Mouse (Mus musculus): ENCODE data around the gene Vps25. TPM values are rescaled to one million over a fixed set of nuclear protein-coding genes. Genes with fewer than 3 reads are reported as not detected.

The Vps25 gene
- polyA plus RNA-seq, 1 experiment from 2014 or later, result 139 TPM

DNA sequence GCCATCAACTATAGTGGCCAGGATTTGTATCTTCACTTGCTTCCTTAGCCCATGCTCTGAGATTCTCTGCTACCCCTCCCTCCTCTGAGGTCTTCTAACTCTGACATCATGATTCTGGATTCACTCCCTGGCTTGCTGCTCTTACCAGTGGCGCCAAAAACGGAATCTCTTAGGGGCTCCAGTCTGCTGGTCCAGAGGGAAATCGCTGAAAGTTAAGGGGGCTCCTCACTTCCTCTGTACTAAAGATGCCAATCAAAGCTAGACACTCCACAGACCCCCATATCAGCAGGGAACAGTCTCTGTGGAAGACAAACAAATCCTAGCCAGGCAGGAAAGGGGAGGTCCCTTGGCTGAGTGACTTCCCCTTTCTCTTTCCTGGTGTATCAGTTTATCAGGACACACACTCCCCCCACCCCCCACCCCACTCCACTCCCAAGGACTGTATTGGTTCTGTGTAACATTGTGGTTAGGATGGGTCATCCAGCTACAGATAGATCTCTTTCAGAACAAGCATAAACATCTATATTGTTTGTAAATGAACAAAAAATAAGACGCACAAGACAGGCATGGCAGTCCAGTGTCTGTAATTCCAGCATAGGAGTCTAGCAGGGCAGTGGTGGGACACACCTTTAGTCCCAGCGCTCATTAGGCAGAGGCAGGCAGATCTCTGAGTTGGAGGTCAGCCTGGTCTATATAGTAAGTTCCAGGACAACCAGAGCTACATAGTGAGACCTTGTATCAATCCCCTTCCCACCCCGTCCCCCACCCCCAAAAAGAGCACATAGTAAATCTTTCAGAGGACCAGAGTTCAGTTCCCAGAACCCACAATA is 21.3 kb upstream of the Vps25 start:
- TF ChIP-seq CTCF (IDR thresholded peaks at IDR 0.05; ENCODE audit: low read depth), result no peak
- WGBS, result 38% methylated on average over 6 of the region's 6 CpGs

GRCm38 (mm10) chr11:101233240-101233639 is 20.3 kb upstream of the Vps25 start:
- no peak overlapping the region for H3K27ac ChIP-seq (ENCODE audit: low read depth)
- 63% methylated on average over 1 of the region's 1 CpGs for WGBS

More for the DNA sequence above, 21.3 kb upstream of the Vps25 start:
- ATAC-seq (ENCODE audit: insufficient read depth) (peak; percentile 80), DNase-seq (peak; percentile 78)
- Histone ChIP-seq H3K9me3 (ENCODE audit: low read depth, low read length) (no peaks in the 10 kb centered on the region), H3K27me3 (ENCODE audit: insufficient read depth, low read length) (no peaks in the 10 kb centered on the region), H3K9ac (peak overlapping the region; percentile 46), H3K4me1 (ENCODE audit: insufficient read depth) (peaks cover 18% of the 10 kb centered on the region), H3K36me3 (ENCODE audit: insufficient read depth) (no peaks in the 10 kb centered on the region), H3K4me2 (peak overlapping the region; percentile 62), H3K4me3 (ENCODE audit: low read depth, low read length) (peak overlapping the region; percentile 23), H3K27ac (ENCODE audit: low read depth) (peak overlapping the region; percentile 95)

GRCm38 (mm10) chr11:101234124-101234523 is 19.4 kb upstream of the Vps25 start:
- Histone ChIP-seq H3K36me3 (ENCODE audit: insufficient read depth) (no peaks in the 10 kb centered on the region), H3K4me3 (ENCODE audit: low read depth, low read length) (no peak overlapping the region), H3K27me3 (ENCODE audit: insufficient read depth, low read length) (no peaks in the 10 kb centered on the region), H3K27ac (ENCODE audit: low read depth) (no peak overlapping the region), H3K9ac (no peak overlapping the region), H3K4me2 (no peak overlapping the region), H3K4me1 (ENCODE audit: insufficient read depth) (peaks cover 18% of the 10 kb centered on the region), H3K9me3 (ENCODE audit: low read depth, low read length) (no peaks in the 10 kb centered on the region)
- DNase-seq, result no peak
- ATAC-seq (ENCODE audit: insufficient read depth), result no peak
- TF ChIP-seq CTCF (IDR thresholded peaks at IDR 0.05; ENCODE audit: low read depth), result no peak

More at GRCm38 (mm10) chr11:101233240-101233639, 20.3 kb upstream of the Vps25 start:
- Histone ChIP-seq H3K4me3 (ENCODE audit: low read depth, low read length) (no peak overlapping the region), H3K36me3 (ENCODE audit: insufficient read depth) (no peaks in the 10 kb centered on the region), H3K4me2 (no peak overlapping the region), H3K9me3 (ENCODE audit: low read depth, low read length) (no peaks in the 10 kb centered on the region), H3K4me1 (ENCODE audit: insufficient read depth) (peaks cover 18% of the 10 kb centered on the region), H3K27me3 (ENCODE audit: insufficient read depth, low read length) (no peaks in the 10 kb centered on the region), H3K9ac (no peak overlapping the region)
- ATAC-seq (ENCODE audit: insufficient read depth), result no peak
- DNase-seq, result no peak
- no peak for TF ChIP-seq CTCF (IDR thresholded peaks at IDR 0.05; ENCODE audit: low read depth)

- no peak overlapping the region for H3K27ac ChIP-seq (ENCODE audit: low read depth)
- no peaks in the 10 kb centered on the region for H3K27me3 ChIP-seq (ENCODE audit: insufficient read depth, low read length)
- H3K4me1 ChIP-seq (ENCODE audit: insufficient read depth), result peaks cover 12% of the 10 kb centered on the region
- H3K4me2 ChIP-seq, result no peak overlapping the region
- no peak for TF ChIP-seq CTCF (IDR thresholded peaks at IDR 0.05; ENCODE audit: low read depth)
- ATAC-seq (ENCODE audit: insufficient read depth), result no peak
- DNase-seq, result no peak
- no peak overlapping the region for H3K4me3 ChIP-seq (ENCODE audit: low read depth, low read length)
- H3K9me3 ChIP-seq (ENCODE audit: low read depth, low read length), result no peaks in the 10 kb centered on the region
- H3K9ac ChIP-seq, result no peak overlapping the region
- no peaks in the 10 kb centered on the region for H3K36me3 ChIP-seq (ENCODE audit: insufficient read depth)
These were observed 18.1 kb upstream of the Vps25 start for GRCm38 (mm10) chr11:101235429-101235828.

GRCm38 (mm10) chr11:101236782-101237181 is 16.7 kb upstream of the Vps25 start:
- H3K9ac ChIP-seq, result no peak overlapping the region
- no peak overlapping the region; the same call in 1 of the 2 replicates for H3K27ac ChIP-seq (ENCODE audit: low read depth)
- no peaks in the 10 kb centered on the region for H3K4me1 ChIP-seq (ENCODE audit: insufficient read depth)
- H3K36me3 ChIP-seq (ENCODE audit: insufficient read depth), result no peaks in the 10 kb centered on the region
- no peak overlapping the region for H3K4me3 ChIP-seq (ENCODE audit: low read depth, low read length)
- DNase-seq (no peak), ATAC-seq (ENCODE audit: insufficient read depth) (no peak)
- H3K4me2 ChIP-seq, result no peak overlapping the region
- WGBS, result 90% methylated on average over 5 of the region's 5 CpGs
- H3K27me3 ChIP-seq (ENCODE audit: insufficient read depth, low read length), result no peaks in the 10 kb centered on the region
- H3K9me3 ChIP-seq (ENCODE audit: low read depth, low read length), result no peaks in the 10 kb centered on the region
- no peak for TF ChIP-seq CTCF (IDR thresholded peaks at IDR 0.05; ENCODE audit: low read depth)

DNA sequence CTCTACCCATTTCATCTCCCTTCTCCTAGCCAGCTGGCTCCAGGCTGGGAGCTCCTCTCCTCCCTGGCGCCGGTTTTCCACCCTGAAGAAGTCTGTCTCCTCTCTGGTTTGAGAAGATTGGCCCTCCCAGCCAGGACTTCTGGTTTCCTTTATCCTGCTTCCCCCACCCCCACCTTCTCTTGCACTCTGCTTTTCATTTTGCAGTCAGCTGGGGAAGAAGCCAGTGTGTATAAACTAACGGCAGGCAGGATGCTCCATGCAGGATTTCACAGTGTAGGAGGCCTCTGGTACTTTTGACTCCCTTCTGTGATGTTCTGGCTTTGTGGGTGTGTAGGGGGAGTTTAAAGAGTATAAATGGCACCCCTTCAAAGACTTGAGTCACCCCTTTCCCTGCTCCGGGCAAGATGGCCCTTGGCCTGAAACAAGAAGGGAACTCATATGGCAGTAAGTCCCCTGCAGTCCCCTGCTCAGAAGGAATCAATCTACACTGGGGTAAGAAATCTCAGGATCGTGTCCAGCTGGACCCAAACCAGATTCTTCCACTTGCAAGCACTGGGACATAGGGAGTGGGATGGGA is 15.3 kb upstream of the Vps25 start:
- Histone ChIP-seq H3K36me3 (ENCODE audit: insufficient read depth) (no peaks in the 10 kb centered on the region), H3K9ac (no peak overlapping the region), H3K9me3 (ENCODE audit: low read depth, low read length) (no peaks in the 10 kb centered on the region), H3K4me3 (ENCODE audit: low read depth, low read length) (no peak overlapping the region), H3K27me3 (ENCODE audit: insufficient read depth, low read length) (no peaks in the 10 kb centered on the region), H3K4me2 (no peak overlapping the region), H3K4me1 (ENCODE audit: insufficient read depth) (no peaks in the 10 kb centered on the region), H3K27ac (ENCODE audit: low read depth) (peak overlapping the region; percentile 63)
- DNase-seq (peak; percentile 42), ATAC-seq (ENCODE audit: insufficient read depth) (peak; percentile 41; the same call in 1 of the 2 replicates)
- 32% methylated on average over 5 of the region's 5 CpGs for WGBS
- TF ChIP-seq CTCF (IDR thresholded peaks at IDR 0.05; ENCODE audit: low read depth), result no peak

DNA sequence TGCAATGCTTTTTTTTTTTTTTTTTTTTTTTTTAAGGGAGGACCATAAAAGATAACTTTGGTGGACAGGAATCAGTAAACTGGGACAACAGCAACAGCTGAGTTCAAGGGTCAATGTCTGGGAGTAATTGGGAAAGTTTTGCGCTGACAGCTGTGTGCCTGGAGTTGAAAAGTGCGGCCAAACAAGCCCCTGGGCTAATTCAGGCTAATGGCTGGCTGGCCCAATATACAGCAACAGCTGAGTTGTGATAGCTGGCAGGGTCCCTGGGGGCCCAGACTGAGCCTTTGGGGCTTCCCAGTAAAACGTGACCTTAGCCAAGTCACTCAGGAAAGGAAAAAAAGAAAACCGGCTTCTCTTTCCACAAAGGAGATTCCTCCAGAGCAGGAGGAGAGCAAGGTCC is 8.4 kb upstream of the Vps25 start:
- Histone ChIP-seq H3K4me1 (ENCODE audit: insufficient read depth) (peaks cover 3% of the 10 kb centered on the region), H3K4me2 (peak overlapping the region; percentile 89), H3K36me3 (ENCODE audit: insufficient read depth) (no peaks in the 10 kb centered on the region), H3K27ac (ENCODE audit: low read depth) (peak overlapping the region; percentile 88; the same call in 1 of the 2 replicates), H3K27me3 (ENCODE audit: insufficient read depth, low read length) (peaks cover 18% of the 10 kb centered on the region; the same call in 1 of the 2 replicates), H3K4me3 (ENCODE audit: low read depth, low read length) (peak overlapping the region; percentile 68), H3K9me3 (ENCODE audit: low read depth, low read length) (no peaks in the 10 kb centered on the region), H3K9ac (peak overlapping the region; percentile 72)
- DNase-seq (no peak), ATAC-seq (ENCODE audit: insufficient read depth) (no peak)
- 27% methylated on average over 4 of the region's 4 CpGs for WGBS
- TF ChIP-seq CTCF (IDR thresholded peaks at IDR 0.05; ENCODE audit: low read depth), result no peak

All from lung, embryonic 14.5 days (tissue).